Mouse (Mus musculus) layer of hippocampus, adult 2 months (tissue): ENCODE measurements at regions not wholly inside any gene's neighbourhood (a gene's known extent, or its start where the extent isn't known, plus 50 kb on each side); places are given as distances from the start of the nearest gene placed in this dataset.

Experiments
- DNase-seq, 2 experiments: peaks; one replicate each; pipeline ENCODE4 v3.0.0; 2022; ENCODE audit warnings: low spot score in 2 of 2
- H3K27ac ChIP-seq: fragments of 200-600 bp; 2 replicates; pipeline ENCODE4 v1.8.1; 2022
- H3K4me3 ChIP-seq: fragments of 200-600 bp; 2 replicates; pipeline ENCODE4 v1.8.1; 2022; ENCODE audit warnings: mild to moderate bottlenecking
- CTCF ChIP-seq: fragments of 200-600 bp; conservative IDR thresholded peaks from 2 replicates; pipeline ENCODE4 v1.8.1; 2022; ENCODE audit warnings: antibody characterized with exemption, mild to moderate bottlenecking, moderate library complexity

DNA sequence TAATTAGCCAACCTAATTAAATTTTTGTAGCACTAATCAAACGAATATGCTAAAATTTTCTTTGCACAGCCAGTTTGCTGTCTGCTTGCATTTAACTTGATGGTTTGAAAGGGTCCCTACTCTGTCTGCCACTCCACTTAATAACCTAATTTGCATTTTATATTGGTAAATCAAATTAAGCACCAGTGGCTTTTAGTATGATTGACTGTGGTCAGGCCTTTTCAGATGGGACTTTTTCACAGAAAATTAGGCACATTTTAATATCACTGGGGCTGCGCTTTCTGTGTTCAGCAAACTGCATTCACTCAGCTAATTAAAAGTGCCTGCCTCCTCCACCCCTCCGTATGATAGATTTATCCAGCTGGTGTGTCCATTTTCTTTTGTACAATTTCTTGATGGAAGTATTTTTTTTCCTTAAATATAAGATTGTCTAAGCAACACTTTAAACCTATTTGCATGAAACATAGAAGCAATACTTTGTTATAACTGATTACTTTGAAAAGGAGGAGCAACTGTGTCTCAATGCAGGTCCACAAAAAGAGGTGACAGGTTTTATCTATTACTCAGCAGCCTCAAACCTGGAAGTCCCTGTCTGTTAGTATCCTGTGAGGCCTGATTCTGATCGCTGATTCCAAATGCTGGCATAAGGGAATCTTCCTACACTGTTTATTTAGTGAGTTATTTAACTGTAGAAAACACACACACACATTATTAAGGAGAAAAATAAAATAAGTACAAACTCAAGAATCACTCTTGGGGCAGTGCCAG, 221.8 kb downstream of the Isl1 start:
- TF ChIP-seq CTCF: no peak
- no peak for DNase-seq
- H3K4me3 ChIP-seq: no peak overlapping the region
- H3K27ac ChIP-seq: no peak overlapping the region

DNA sequence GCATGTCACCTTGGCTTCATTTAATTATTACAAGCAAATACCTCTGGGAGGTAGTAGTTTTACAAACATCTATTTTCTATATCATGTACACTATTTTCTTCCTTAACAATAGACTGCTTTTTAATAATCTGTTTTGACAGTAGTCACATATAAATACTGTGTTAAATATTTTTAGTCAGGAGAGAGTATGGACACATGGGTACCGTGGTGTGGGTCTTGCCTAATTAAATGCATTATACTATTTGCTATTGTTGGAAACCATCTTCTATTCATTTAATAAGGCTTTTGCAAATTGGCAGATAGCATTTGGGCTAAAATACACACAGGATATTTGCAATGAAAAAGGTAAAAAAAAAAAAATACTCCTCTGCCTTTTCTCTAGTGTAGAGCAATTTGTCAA, 222.3 kb downstream of the Isl1 start:
- TF ChIP-seq CTCF: no peak
- Histone ChIP-seq H3K27ac (no peak overlapping the region), H3K4me3 (no peak overlapping the region)
- no peak for DNase-seq

GRCm38 (mm10) chr13:116056976-116057647, 252.4 kb downstream of the Isl1 start:
- DNase-seq: no peak
- H3K27ac ChIP-seq: no peak overlapping the region
- no peak for TF ChIP-seq CTCF
- no peak overlapping the region for H3K4me3 ChIP-seq

- TF ChIP-seq CTCF: no peak
- Histone ChIP-seq H3K27ac (no peak overlapping the region), H3K4me3 (no peak overlapping the region)
- no peak for DNase-seq
Measured at GRCm38 (mm10) chr13:116056112-116056652, 253.3 kb downstream of the Isl1 start.

GRCm38 (mm10) chr13:116036166-116036565, 273.3 kb downstream of the Isl1 start:
- Histone ChIP-seq H3K27ac (no peak overlapping the region), H3K4me3 (no peak overlapping the region)
- no peak for DNase-seq
- no peak for TF ChIP-seq CTCF

DNA sequence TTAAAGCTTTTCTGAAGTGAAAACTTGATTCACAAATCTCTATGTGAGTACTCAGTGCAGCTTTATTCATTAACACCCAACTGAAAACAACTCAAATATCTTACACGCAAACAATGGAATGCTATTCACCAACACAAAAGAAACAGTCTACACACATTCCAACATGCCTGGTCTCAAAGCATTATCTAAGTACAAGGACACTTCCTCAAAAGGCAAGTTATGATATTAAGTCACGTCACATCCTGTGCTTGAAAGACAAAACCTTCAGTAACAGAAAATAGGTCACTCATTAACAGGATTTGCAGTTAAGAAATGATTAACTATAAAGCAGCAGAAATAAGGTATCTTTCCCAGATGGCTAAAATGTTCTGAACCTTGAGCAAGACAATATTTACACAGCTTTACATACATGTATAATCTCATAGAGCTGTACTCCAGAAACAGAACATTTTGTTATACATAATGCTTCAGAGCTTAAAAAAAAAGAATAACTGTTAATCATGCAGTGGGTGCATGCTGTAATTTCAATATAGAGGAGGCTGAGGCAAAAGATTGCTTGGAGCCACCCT, 279.3 kb downstream of the Isl1 start:
- Histone ChIP-seq H3K27ac (no peak overlapping the region), H3K4me3 (no peak overlapping the region)
- DNase-seq: no peak
- TF ChIP-seq CTCF: no peak

DNA sequence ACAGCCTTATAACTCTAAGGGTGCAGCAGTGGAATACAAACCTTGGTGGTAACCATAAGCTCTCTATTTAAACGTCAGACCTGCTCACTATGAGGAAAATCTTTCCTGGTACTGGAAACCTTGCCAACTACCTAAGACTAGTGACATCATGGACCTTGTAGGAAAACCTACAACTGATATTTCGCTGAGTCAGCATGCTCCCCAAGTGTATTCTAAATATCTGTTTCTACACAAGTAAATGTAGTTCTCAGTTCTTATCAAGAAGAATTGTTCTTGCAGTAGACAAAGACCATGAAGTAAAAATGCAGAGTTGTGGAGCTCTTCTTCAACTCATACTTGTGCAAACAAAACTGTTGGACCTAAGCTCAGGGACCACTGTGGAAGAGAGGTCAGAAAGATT, 280.9 kb downstream of the Isl1 start:
- no peak overlapping the region for H3K27ac ChIP-seq

DNA sequence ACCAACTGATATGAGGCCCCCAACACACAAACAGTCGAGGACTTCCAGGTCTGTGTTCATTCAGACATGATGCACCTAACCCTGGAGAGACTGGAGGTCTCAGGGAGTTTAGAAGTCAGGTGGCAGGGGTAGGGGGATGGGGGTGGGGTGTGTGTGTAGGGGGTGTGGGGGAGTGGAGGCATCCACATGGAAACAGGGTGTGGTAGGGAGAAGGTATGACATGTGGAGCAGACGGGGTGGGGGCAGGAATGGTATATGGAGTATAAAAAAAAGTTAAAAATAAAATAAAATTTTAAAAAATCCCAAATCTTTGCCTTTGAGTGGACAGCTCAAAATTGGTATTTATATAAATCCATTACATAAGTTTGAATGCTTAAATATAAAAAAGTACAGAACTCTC, 282.3 kb downstream of the Isl1 start:
- Histone ChIP-seq H3K4me3 (no peak overlapping the region), H3K27ac (no peak overlapping the region)
- TF ChIP-seq CTCF: no peak
- DNase-seq: no peak

More for the DNA sequence above, 280.9 kb downstream of the Isl1 start:
- no peak for TF ChIP-seq CTCF
- no peak overlapping the region for H3K4me3 ChIP-seq
- no peak for DNase-seq

DNA sequence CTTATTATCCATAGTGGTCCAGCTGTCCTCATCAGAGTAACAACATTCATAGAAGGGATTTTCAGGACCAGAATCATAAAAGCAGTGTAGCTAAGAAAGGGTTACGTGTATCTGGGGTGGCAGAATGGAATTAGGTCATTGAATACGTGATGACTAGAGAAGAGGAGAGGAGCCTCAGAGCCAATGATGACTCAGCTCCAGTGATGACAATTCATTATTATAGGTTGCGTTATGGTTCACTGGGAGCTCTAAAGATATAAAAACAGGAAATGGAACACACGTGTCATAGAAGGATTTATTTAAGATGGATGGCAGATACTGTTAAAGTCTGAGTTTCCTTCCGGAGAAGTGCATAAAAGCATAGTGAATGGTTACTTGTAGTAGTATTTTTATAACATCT, 291.6 kb downstream of the Isl1 start:
- no peak overlapping the region for H3K4me3 ChIP-seq
- TF ChIP-seq CTCF: no peak
- DNase-seq: no peak
- no peak overlapping the region for H3K27ac ChIP-seq

- TF ChIP-seq CTCF: no peak
- no peak for DNase-seq
- no peak overlapping the region for H3K27ac ChIP-seq
- H3K4me3 ChIP-seq: no peak overlapping the region
Measured at GRCm38 (mm10) chr13:116003733-116004132, 305.8 kb downstream of the Isl1 start.

GRCm38 (mm10) chr13:116002391-116002899, 307.0 kb downstream of the Isl1 start:
- Histone ChIP-seq H3K27ac (no peak overlapping the region), H3K4me3 (no peak overlapping the region)
- peak; percentile 67 to 68 for DNase-seq
- TF ChIP-seq CTCF: no peak

DNA sequence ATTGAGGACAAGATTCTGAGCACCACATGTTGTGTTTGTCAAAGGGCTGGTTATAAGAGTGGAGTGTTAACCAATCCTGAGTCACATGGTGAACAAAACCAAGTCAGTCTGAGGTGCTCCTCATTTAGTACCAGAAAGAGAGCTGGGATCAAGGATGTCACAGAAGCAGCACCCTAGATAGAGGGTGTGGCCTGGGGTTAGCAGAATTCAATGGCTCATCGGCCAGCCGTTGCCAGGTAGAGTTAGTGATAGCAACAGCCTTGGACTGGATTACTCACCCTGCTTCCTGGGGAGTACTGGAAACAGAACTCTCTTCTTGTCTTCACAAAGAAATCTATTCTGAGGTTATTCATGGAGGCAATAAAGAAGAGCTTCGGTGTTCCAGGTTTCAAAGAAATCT, 318.9 kb downstream of the Isl1 start:
- Histone ChIP-seq H3K27ac (no peak overlapping the region), H3K4me3 (no peak overlapping the region)
- DNase-seq: no peak
- no peak for TF ChIP-seq CTCF

DNA sequence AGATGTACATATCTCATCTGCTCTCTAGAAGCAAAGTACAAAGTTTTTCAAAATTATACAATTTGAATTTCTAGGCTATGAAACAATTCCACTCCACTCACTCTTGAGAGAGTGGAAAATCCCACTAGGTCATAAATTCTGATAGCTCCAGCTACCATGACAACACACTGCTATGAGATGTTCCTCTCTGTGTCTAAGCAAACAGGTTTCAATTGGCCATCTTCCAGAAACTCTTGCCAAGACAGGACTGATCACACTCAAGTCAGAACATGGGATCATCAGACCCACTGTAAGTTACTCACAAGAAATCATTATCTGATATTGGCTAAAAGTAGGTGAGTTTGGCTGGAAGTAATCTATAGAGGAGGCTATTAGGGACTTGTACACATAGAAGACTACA, 320.4 kb downstream of the Isl1 start:
- DNase-seq: no peak
- TF ChIP-seq CTCF: no peak

More for the DNA sequence above, 320.4 kb downstream of the Isl1 start:
- Histone ChIP-seq H3K4me3 (no peak overlapping the region), H3K27ac (no peak overlapping the region)
